Mouse (Mus musculus) spleen, adult 2 months (tissue): ENCODE measurements around the gene Cct5.

Source experiments
- CTCF ChIP-seq: fragments of 200-500 bp; IDR thresholded peaks from 2 replicates; pipeline ENCODE4 v1.5.1; 2011; ENCODE audit warnings: mild to moderate bottlenecking, inconsistent platforms; ENCODE audit not compliant: insufficient read depth, insufficient read length, insufficient replicate concordance; ENCODE audit errors: extremely low read depth
- POLR2A ChIP-seq: fragments of 200-500 bp; IDR thresholded peaks from 2 replicates; pipeline ENCODE4 v1.6.1; 2011; ENCODE audit warnings: low read depth, low read length, inconsistent platforms

DNA sequence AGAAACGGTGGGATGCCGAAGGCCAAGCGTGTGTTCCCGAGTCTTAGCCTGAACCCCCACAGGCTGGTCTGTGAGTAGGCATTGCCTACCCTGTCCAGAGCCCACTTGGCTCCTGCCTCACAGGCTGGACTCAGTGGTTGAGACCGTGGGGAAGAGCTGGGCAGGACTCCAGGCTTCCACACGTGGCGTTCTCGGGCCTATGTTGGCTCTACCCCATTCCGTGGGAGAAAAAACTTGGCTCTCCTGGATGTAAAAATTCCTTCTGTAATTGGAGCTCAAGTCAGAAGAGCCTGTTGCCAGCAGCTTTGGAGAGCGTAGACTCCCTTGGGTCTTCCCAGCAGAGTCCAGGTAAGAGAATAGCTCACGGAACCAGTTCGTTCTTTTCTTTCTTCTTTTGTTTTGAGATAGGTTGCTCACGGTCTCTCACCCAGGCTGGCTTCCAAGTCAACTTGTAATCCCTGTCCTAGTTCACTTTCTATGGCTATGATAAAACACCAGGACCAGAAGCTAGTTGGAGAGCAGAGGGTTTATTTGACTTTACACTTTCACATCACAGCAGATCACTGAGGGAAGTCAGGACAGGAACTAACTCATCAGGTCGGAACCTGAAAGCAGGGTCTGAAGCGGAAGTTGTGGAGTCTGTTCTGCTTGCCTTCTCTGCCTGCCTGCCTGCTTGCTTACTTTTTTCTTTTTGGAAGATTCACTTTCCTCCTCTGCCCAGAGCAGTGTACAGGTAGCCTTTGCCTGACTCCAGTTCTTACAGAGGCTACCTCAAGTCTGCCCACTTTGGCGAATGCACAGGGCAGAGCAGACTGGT is 29.5 kb downstream of the Cct5 start:
- no peak for TF ChIP-seq POLR2A
- no peak for TF ChIP-seq CTCF
